Mouse (Mus musculus) heart, adult 11 months (tissue): Measurements from ENCODE around the gene Sp3.
A peak's percentile ranks its signal among the peaks of the same experiment; 100 is the strongest.

Experiments
- DNase-seq: peaks from one replicate; pipeline ENCODE4 v3.0.0; 2022

Gene Sp3

GRCm38 (mm10) chr2:72915245-72915930, 64.9 kb downstream of the Sp3 start:
- DNase-seq = peak; percentile 83

- peak; percentile 67 for DNase-seq
Observed at GRCm38 (mm10) chr2:72913458-72913760, 66.8 kb downstream of the Sp3 start.

- peak; percentile 75 for DNase-seq
Observed at GRCm38 (mm10) chr2:72912708-72913457, 67.4 kb downstream of the Sp3 start.

GRCm38 (mm10) chr2:72911527-72911926, 68.7 kb downstream of the Sp3 start:
- peak; percentile 93 for DNase-seq

GRCm38 (mm10) chr2:72909046-72909445, 71.2 kb downstream of the Sp3 start:
- peak; percentile 58 for DNase-seq

- peak; percentile 89 for DNase-seq
Observed at GRCm38 (mm10) chr2:72908191-72908910, 71.9 kb downstream of the Sp3 start.

GRCm38 (mm10) chr2:72906745-72907144, 73.5 kb downstream of the Sp3 start:
- peak; percentile 42 for DNase-seq

- peak; percentile 42 for DNase-seq
Observed at GRCm38 (mm10) chr2:72902816-72903680, 77.2 kb downstream of the Sp3 start.

- peak; percentile 88 for DNase-seq
Observed at GRCm38 (mm10) chr2:72898782-72899305, 81.4 kb downstream of the Sp3 start.

GRCm38 (mm10) chr2:72898094-72898781, 82.0 kb downstream of the Sp3 start:
- DNase-seq = peak; percentile 93

GRCm38 (mm10) chr2:72889806-72890205, 90.4 kb downstream of the Sp3 start:
- DNase-seq = peak; percentile 61
